Mouse (Mus musculus): Measurements from ENCODE around the gene Tle4. TPM values are rescaled to one million over a fixed set of nuclear protein-coding genes. Genes with fewer than 3 reads are reported as not detected.

Tle4 gene
- total and polyA plus RNA-seq, 2 experiments from 2014 or later: 22.9 to 82.7 TPM

DNA sequence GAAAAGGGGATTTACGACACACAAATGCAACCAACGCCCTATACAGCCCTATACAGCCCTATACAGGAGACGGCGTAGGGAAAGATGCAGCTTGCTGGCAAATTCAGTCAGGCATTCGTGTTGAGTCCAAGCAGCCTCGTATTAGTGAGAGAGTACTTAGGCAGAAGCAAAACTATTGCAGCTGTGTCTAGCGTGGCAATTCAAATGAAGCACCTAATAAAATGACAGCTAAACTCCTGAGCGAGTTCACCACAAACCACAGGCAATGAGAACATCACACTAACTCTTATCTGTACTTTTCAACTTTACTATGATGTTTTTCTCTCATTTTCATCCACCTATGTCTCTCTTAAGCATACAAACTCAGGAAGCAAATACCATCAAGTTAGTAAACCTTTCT, 131.8 kb downstream of the Tle4 start:
- H3K4me1 ChIP-seq (ENCODE audit: insufficient read depth): no peaks in the 10 kb centered on the region
- DNase-seq (no peak), ATAC-seq (no peak)
- no peaks in the 10 kb centered on the region for H3K27me3 ChIP-seq (ENCODE audit: insufficient read depth, low read length)
- no peaks in the 10 kb centered on the region for H3K9me3 ChIP-seq (ENCODE audit: low read length)
- H3K27ac ChIP-seq (ENCODE audit: low read depth, low read length): no peak overlapping the region
- peaks cover 10% of the 10 kb centered on the region; the same call in 1 of the 2 replicates for H3K36me3 ChIP-seq (ENCODE audit: insufficient read depth)
- H3K4me3 ChIP-seq (ENCODE audit: low read depth, low read length): no peak overlapping the region
- H3K4me2 ChIP-seq (ENCODE audit: low read depth): no peak overlapping the region
- WGBS: 87% methylated on average over 8 of the region's 8 CpGs
- H3K9ac ChIP-seq: no peak overlapping the region
- no peak for TF ChIP-seq CTCF (IDR thresholded peaks at IDR 0.05; ENCODE audit: low read depth)

DNA sequence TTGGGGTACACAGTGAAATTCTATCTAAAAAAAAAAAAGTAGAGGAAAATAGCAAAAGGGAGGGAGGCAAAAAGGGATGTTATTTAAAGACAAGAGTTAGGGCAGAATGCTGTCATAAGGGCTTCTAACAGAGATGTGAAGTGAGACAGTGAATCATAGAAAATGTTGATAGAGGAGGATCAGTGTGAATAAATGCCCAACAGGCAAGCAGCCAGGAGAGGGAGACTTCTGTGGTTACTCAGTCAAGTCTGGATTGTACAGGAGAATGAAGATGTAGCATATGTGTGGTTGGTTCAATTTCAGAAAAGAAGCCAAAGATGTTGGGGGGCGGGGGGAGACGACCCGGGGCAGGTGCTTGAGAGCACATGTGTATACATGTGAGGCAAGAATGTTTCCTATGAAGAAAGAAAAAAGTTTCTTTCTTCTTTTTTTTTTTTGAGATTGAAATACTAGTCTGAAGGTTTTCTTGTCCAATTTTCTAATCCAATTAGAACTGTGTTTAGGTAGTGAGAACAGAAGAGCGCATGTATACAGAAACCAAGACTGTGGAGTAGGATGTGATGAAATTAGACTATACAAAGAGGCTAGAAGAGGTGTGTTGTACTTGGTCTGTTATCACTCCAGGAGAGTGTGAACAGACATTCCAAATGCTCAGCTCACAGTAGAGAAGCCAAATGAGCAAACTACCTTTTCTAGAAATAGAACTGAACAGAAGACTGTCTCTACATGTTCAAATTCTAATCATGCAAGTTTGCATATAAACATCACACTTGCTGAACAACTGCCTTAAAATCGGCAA, 134.4 kb downstream of the Tle4 start:
- no peak for TF ChIP-seq CTCF (IDR thresholded peaks at IDR 0.05; ENCODE audit: low read depth)
- Histone ChIP-seq H3K27me3 (ENCODE audit: insufficient read depth, low read length) (no peaks in the 10 kb centered on the region), H3K27ac (ENCODE audit: low read depth, low read length) (no peak overlapping the region), H3K9ac (no peak overlapping the region), H3K9me3 (ENCODE audit: low read length) (no peaks in the 10 kb centered on the region), H3K36me3 (ENCODE audit: insufficient read depth) (peaks cover 10% of the 10 kb centered on the region), H3K4me2 (ENCODE audit: low read depth) (no peak overlapping the region), H3K4me3 (ENCODE audit: low read depth, low read length) (no peak overlapping the region), H3K4me1 (ENCODE audit: insufficient read depth) (no peaks in the 10 kb centered on the region)
- WGBS: 82% methylated on average over 5 of the region's 5 CpGs
- DNase-seq: no peak
- ATAC-seq: no peak

DNA sequence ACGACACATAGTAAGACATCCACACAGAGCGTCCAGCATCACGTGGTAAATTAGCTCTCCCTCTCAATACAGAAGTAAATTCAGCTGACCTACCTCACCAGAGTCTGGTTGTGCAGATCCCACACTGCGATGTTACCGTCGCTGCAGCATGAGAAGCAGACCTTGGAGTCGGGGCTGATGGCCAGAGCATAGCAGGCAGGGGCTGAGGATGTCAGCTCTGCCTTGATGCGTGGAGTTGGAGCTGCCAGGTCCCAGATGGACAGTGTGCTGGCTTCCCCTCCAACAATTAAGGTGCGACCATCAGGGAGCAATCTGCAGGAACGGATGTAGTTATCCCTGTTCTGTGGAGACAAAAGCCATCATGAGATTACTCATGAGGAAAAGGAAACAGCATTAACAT, 144.4 kb downstream of the Tle4 start:
- DNase-seq: no peak
- Histone ChIP-seq H3K27me3 (ENCODE audit: insufficient read depth, low read length) (no peaks in the 10 kb centered on the region), H3K9me3 (ENCODE audit: low read length) (no peaks in the 10 kb centered on the region), H3K4me3 (ENCODE audit: low read depth, low read length) (no peak overlapping the region), H3K4me1 (ENCODE audit: insufficient read depth) (no peaks in the 10 kb centered on the region), H3K27ac (ENCODE audit: low read depth, low read length) (no peak overlapping the region), H3K9ac (no peak overlapping the region), H3K36me3 (ENCODE audit: insufficient read depth) (peaks cover 30% of the 10 kb centered on the region), H3K4me2 (ENCODE audit: low read depth) (no peak overlapping the region)
- TF ChIP-seq CTCF (IDR thresholded peaks at IDR 0.05; ENCODE audit: low read depth): no peak
- no peak; the same call in 1 of the 2 replicates for ATAC-seq
- WGBS: 72% methylated on average over 10 of the region's 10 CpGs

DNA sequence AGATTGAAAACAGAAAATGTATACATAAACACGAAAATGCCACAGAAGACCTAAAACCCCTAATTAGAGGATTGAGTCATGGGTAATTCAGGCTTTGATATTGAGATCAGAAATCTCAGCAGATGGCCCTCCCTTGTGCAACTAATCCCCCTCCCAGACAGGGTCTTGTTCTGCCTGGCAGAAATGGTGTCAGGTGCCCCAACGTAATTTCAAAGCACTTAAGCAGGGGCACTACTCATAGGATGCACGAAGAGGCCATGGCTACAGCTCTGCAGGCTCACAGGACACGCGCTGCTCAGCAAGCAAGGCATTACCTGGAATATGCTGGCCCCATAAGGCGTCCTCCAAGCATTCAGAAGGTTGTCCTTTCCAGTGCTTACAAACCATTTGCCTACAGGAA, 146.5 kb downstream of the Tle4 start:
- H3K4me1 ChIP-seq (ENCODE audit: insufficient read depth): no peaks in the 10 kb centered on the region
- DNase-seq (no peak), ATAC-seq (no peak)
- H3K27ac ChIP-seq (ENCODE audit: low read depth, low read length): no peak overlapping the region
- no peaks in the 10 kb centered on the region for H3K9me3 ChIP-seq (ENCODE audit: low read length)
- TF ChIP-seq CTCF (IDR thresholded peaks at IDR 0.05; ENCODE audit: low read depth): no peak
- WGBS: 64% methylated on average over 6 of the region's 6 CpGs
- H3K4me3 ChIP-seq (ENCODE audit: low read depth, low read length): no peak overlapping the region
- H3K9ac ChIP-seq: no peak overlapping the region
- no peak overlapping the region for H3K4me2 ChIP-seq (ENCODE audit: low read depth)
- peaks cover 26% of the 10 kb centered on the region for H3K36me3 ChIP-seq (ENCODE audit: insufficient read depth)
- H3K27me3 ChIP-seq (ENCODE audit: insufficient read depth, low read length): no peaks in the 10 kb centered on the region

DNA sequence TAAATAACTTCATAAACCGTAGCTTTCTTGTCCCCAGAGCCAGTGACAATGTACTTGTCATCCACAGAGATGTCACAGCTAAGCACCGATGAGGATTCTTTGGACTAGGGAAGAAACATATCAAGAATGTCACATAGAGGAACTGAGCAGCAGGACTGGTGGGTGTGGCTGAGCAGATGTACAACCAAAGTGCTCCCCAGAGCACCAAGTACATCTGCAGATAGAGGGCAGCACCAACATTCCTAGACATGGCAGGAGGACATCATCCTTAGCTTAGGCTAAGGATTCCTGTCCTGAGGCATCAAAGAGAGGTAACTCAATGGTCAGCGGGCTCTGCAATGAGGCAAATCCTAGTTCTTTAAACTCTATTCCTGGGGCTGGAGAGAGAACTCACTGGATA, 148.1 kb downstream of the Tle4 start:
- DNase-seq: no peak
- no peak for TF ChIP-seq CTCF (IDR thresholded peaks at IDR 0.05; ENCODE audit: low read depth)
- 93% methylated on average over 3 of the region's 3 CpGs for WGBS
- no peak overlapping the region for H3K9ac ChIP-seq
- no peak overlapping the region for H3K4me2 ChIP-seq (ENCODE audit: low read depth)
- no peaks in the 10 kb centered on the region for H3K27me3 ChIP-seq (ENCODE audit: insufficient read depth, low read length)
- H3K27ac ChIP-seq (ENCODE audit: low read depth, low read length): no peak overlapping the region
- no peak for ATAC-seq
- no peaks in the 10 kb centered on the region for H3K9me3 ChIP-seq (ENCODE audit: low read length)
- peaks cover 26% of the 10 kb centered on the region for H3K36me3 ChIP-seq (ENCODE audit: insufficient read depth)
- no peaks in the 10 kb centered on the region for H3K4me1 ChIP-seq (ENCODE audit: insufficient read depth)
- no peak overlapping the region for H3K4me3 ChIP-seq (ENCODE audit: low read depth, low read length)

DNA sequence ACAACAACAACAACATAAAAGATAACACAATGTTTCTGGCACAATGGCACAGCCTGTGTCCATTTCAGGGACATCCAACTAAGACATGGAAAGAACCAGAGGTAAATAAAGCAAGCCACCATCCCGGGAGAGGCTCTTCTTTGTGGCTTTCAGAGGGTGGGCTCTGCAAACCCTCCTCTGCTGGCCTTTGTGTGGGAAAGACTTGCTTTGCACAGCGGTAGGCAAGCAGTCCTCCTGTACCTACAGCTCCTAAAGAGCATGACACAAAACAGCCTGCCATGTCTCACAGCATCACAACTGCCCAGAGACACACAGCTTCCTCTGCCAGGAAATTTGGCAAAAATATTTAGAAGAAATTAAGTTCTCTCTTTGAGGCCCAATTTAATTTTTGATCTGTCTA, 149.3 kb downstream of the Tle4 start:
- no peak overlapping the region for H3K4me2 ChIP-seq (ENCODE audit: low read depth)
- TF ChIP-seq CTCF (IDR thresholded peaks at IDR 0.05; ENCODE audit: low read depth): no peak
- no peak overlapping the region for H3K4me3 ChIP-seq (ENCODE audit: low read depth, low read length)
- H3K27ac ChIP-seq (ENCODE audit: low read depth, low read length): no peak overlapping the region
- H3K9ac ChIP-seq: no peak overlapping the region
- peaks cover 26% of the 10 kb centered on the region for H3K36me3 ChIP-seq (ENCODE audit: insufficient read depth)
- H3K27me3 ChIP-seq (ENCODE audit: insufficient read depth, low read length): no peaks in the 10 kb centered on the region
- WGBS: 24% methylated on average over 2 of the region's 2 CpGs
- no peaks in the 10 kb centered on the region for H3K9me3 ChIP-seq (ENCODE audit: low read length)
- ATAC-seq (no peak), DNase-seq (no peak)
- no peaks in the 10 kb centered on the region for H3K4me1 ChIP-seq (ENCODE audit: insufficient read depth)

DNA sequence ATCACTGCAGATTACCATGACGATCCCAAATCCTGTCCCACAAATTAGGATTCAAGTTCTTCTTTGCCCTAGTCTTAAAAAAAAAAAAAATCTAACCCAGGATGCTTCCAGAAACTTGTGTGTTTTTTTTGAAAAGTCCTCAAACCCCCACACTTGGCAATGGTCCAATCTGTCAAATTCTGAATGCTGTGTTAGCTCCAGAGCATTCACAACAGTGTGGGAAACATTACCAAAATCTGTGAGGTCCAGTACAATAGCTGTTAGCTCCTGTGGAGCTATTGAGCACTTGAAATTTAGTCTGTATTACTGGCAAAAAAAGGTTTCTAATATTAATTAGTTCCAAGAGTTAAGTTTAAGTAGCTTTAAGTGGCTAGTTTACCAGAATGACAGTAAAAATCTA, 150.4 kb downstream of the Tle4 start:
- no peaks in the 10 kb centered on the region for H3K4me1 ChIP-seq (ENCODE audit: insufficient read depth)
- H3K27me3 ChIP-seq (ENCODE audit: insufficient read depth, low read length): no peaks in the 10 kb centered on the region
- WGBS: 22% methylated on average over 1 of the region's 1 CpGs
- no peak overlapping the region for H3K4me2 ChIP-seq (ENCODE audit: low read depth)
- peaks cover 17% of the 10 kb centered on the region; the same call in 1 of the 2 replicates for H3K36me3 ChIP-seq (ENCODE audit: insufficient read depth)
- no peak for TF ChIP-seq CTCF (IDR thresholded peaks at IDR 0.05; ENCODE audit: low read depth)
- H3K27ac ChIP-seq (ENCODE audit: low read depth, low read length): no peak overlapping the region
- H3K9ac ChIP-seq: no peak overlapping the region
- no peak overlapping the region for H3K4me3 ChIP-seq (ENCODE audit: low read depth, low read length)
- peak; percentile 29 for DNase-seq
- no peak for ATAC-seq
- no peaks in the 10 kb centered on the region for H3K9me3 ChIP-seq (ENCODE audit: low read length)

All from forebrain, postnatal 0 days (tissue).